Mouse (Mus musculus): ENCODE data around the gene Ulk3.

- TF ChIP-seq POLR2A (IDR thresholded peaks at IDR 0.05; ENCODE audit: low read depth, low read length) (no peak), CTCF (IDR thresholded peaks at IDR 0.05; ENCODE audit: borderline replicate concordance, insufficient read depth, low read length) (no peak)
Observed at GRCm38 (mm10) chr9:57627892-57628291, 38.6 kb downstream of the Ulk3 start.
